Mouse (Mus musculus) small intestine, adult 2 months (tissue): ENCODE measurements around the gene Atp2a1.

ENCODE experiments used
- CTCF ChIP-seq: fragments of 200-500 bp; IDR thresholded peaks from 2 replicates; pipeline ENCODE4 v1.5.1; 2012; ENCODE audit warnings: low read depth, mild to moderate bottlenecking, control low read depth, inconsistent platforms, low read length, moderate library complexity, mixed read lengths; ENCODE audit not compliant: insufficient replicate concordance, insufficient read length; ENCODE audit errors: extremely low read depth
- POLR2A ChIP-seq: fragments of 200-500 bp; IDR thresholded peaks from 2 replicates; pipeline ENCODE4 v1.6.1; 2012; ENCODE audit warnings: low read depth, mild to moderate bottlenecking, control low read depth, inconsistent platforms, low read length, moderate library complexity

GRCm38 (mm10) chr7:126427323-126427860 lies 35.5 kb downstream of the Atp2a1 start:
- no peak for TF ChIP-seq CTCF
- TF ChIP-seq POLR2A, result no peak
